Mouse (Mus musculus): Measurements from ENCODE around the gene Ecd.

DNA sequence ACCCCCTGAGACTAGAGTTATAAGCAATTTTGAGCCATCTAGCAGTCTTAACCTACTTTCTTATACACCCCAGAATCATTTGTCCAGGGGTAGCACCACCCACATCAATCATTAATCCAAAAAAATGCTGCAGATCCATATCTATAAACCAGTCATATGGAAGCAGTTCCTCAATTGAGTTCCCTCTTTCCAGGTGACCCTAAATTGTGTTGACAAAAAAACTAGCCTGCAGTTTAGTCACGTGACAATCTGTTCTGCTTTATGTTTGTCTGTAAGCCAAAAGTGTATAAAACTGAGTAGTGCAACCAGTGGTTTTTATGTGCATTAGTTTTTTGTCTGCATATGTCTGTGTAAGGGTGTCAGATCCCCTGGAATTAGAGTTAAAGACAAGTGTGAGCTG is 23.9 kb upstream of the Ecd start:
- TF ChIP-seq MAX (IDR thresholded peaks at IDR 0.05; ENCODE audit: low read depth) (no peak), POLR2A (IDR thresholded peaks at IDR 0.05; ENCODE audit: insufficient read length, low read depth) (no peak), USF1 (IDR thresholded peaks at IDR 0.05; ENCODE audit: low read depth) (no peak), MYOD1 (IDR thresholded peaks at IDR 0.05; ENCODE audit: control insufficient read depth in 1 of 3, insufficient read length in 2 of 3, low read depth in 2 of 3) (no peak), TCF12 (IDR thresholded peaks at IDR 0.05; ENCODE audit: insufficient read depth, poor library complexity, severe bottlenecking) (no peak), CEBPB (IDR thresholded peaks at IDR 0.05; ENCODE audit: insufficient read depth, poor library complexity, severe bottlenecking) (no peak), POLR2AphosphoS2 (IDR thresholded peaks at IDR 0.05; ENCODE audit: insufficient read length, low read depth) (no peak), TCF3 (IDR thresholded peaks at IDR 0.05; ENCODE audit: insufficient read length, low read depth) (no peak), REST (IDR thresholded peaks at IDR 0.05; ENCODE audit: insufficient read depth, insufficient read length) (no peak)
